Mouse (Mus musculus): ENCODE results near the gene Flt4. TPM values are rescaled to one million over a fixed set of nuclear protein-coding genes. Genes with fewer than 3 reads are reported as not detected.
A peak's percentile ranks its signal among the peaks of the same experiment; 100 is the strongest.
"Not testable (repeated sequence)": the region's sequence is repeated elsewhere in the genome, so short reads cannot be mapped to it uniquely, and the experiment has no call there.

Flt4 gene
- total RNA-seq (2021) = 15.3 and 20.1 TPM in 2 replicates
- long read RNA-seq, partial matches to known transcripts = 0 of 1 reads
- long read RNA-seq, other reads (novel, unspliced or antisense) = 1 of 1 reads

- DNase-seq = peak; percentile 60
Measured at GRCm38 (mm10) chr11:49608938-49609867, at the start of gene Flt4. Gene Flt4 (plus strand): TSS chr11:49609263.

GRCm38 (mm10) chr11:49575054-49575453, 34.0 kb upstream of the Flt4 start:
- not testable (repeated sequence) for DNase-seq

GRCm38 (mm10) chr11:49580452-49580851, 28.6 kb upstream of the Flt4 start:
- not testable (repeated sequence) for DNase-seq

- no peak for DNase-seq
Measured at GRCm38 (mm10) chr11:49590213-49590612, 18.9 kb upstream of the Flt4 start.

DNA sequence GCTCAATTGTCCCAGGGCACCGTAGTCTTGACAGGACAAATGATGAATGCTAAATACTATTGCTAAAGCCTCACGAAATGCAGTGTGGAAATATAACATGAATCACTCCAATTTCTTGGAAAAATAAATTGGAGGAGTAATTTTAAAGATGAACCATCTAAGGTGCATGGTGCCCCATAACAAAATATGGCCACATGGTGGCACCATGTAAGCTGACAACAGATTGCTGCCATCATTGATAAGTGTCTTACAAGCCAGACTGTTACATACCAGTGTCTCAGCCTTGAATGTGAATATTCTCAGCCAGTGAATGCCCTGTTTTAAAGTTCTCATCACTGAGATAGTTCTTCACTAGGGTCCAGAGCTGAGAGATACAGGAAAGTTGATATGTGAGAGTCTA, 11.9 kb upstream of the Flt4 start:
- not testable (repeated sequence) for DNase-seq

DNA sequence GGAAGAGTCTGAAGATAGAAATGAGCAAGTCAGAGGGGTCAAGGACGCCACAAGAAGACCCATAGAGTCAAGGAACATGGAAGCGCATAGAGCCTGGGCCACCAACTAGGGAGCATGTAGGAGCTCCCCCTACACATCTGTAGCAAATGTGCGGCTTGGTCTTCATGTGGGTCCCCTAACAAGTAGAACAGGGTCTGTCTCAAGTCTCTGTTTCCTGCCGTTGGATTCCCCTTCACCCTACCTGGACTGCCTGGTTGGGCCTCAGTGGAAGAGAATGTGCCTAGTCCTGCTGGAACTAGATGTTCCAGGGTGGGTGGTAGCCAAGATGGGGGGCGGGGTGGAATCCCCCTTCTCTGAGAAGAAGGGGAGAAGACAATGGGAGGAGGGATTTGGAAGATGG, 757 bp upstream of the Flt4 start:
- DNase-seq = not testable (repeated sequence)

DNA sequence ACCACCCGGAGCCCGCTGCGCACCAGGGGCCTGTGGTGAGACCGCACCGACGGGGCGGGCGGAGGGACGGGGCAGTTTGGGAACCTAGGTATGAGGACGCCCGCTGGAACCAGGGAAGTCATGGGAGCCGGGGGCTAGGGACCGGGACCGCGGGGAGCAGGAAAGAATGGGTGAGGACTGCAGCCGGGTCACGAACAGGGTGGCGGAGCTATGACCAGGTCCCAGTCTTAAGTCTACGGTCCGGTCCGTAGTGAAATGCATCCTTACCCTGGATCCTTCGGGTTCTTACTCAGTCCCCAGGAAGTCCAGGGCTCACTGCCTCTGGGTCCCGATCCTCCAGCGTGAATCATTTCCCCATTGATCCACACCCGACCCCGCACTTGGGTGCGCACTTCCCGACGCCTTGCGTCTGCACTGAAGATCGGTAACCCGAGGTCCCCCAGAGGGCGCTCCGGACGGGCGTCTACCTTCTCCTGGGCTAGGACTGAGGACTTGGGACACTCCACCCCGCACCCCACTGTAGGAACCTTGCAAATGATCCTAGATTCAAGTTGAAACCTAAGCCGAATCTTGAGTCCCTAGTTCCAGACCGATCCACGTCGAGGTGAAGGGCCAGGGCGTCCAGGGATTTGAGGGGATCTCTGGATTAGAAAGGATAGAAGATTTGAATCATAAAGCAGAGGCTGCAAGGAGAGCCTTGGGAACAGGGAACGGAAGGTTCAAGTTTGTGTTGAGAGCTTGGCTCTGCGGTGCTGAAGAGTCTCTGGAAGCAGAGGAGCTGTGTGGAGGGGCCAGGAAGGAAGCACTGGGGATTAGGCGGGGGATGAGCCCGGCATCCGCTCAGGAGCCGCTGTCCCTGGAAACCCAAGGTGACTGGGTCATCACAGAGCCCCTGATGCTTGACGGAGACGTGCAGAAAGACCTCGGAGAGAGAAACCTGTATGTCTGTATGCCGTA, 1.1 kb downstream of the Flt4 start:
- peak; percentile 58 for DNase-seq

GRCm38 (mm10) chr11:49611349-49611748, 2.3 kb downstream of the Flt4 start:
- not testable (repeated sequence) for DNase-seq

DNA sequence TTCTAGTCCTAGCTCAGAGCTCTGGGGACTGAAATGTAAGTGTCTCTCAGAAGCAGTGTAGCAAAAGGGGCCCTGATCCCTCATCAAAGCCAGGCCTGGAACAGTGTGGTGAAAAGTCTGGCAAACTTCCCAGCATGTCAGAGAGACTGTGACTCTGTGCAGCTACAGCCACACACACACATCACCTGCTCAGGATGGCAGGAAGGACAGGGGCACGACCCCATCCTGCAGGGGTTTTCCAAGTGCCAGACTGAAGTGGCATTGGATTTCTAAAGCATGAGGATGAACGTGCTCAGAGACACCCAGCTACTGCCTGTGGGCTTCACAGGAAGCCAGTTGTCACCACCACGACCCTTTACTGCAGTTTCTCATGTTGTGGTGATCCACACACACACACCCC, 3.1 kb downstream of the Flt4 start:
- DNase-seq = no peak

DNA sequence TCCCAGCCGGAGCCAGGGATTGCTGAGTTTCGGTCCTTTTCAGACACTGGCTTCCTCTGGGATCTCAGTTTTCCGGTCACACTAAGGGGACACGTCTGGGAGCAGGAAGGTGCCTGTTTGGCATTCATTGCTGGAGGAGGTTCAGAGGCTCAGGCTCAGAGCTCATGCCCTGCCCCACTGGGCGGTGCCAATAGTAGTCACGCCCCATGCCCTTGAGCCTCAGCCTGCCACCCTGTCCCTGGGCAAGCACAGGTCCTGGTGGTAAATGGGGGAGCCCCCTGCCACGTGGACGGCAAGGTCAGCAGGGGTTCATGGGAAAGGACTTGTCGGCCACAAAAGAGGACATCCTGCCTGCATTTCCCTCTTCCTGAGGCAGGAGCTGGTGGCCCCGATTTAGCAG, 4.3 kb downstream of the Flt4 start:
- peak; percentile 42 for DNase-seq

GRCm38 (mm10) chr11:49615856-49616725, 7.0 kb downstream of the Flt4 start:
- no peak for DNase-seq

GRCm38 (mm10) chr11:49618476-49618875, 9.4 kb downstream of the Flt4 start:
- no peak for DNase-seq

GRCm38 (mm10) chr11:49621953-49622352, 12.9 kb downstream of the Flt4 start:
- DNase-seq = no peak

- no peak for DNase-seq
Measured at GRCm38 (mm10) chr11:49624156-49624555, 15.1 kb downstream of the Flt4 start.

DNA sequence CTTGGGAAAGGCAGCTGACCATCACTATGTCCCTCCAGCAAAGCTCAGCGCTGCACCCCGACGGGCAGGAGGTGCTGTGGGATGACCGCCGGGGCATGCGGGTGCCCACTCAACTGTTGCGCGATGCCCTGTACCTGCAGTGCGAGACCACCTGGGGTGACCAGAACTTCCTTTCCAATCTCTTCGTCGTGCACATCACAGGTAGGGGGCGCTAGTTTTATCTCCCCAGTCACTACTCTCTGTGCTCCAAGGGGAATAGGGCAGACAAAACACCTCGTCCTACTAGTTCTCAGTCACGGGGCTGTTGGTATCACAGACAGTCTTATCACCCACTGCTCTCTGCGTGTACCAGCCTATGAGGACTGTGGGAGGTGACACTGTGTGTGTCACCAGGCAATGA, 16.8 kb downstream of the Flt4 start:
- DNase-seq = no peak

GRCm38 (mm10) chr11:49626748-49627147, 17.7 kb downstream of the Flt4 start:
- DNase-seq = no peak

DNA sequence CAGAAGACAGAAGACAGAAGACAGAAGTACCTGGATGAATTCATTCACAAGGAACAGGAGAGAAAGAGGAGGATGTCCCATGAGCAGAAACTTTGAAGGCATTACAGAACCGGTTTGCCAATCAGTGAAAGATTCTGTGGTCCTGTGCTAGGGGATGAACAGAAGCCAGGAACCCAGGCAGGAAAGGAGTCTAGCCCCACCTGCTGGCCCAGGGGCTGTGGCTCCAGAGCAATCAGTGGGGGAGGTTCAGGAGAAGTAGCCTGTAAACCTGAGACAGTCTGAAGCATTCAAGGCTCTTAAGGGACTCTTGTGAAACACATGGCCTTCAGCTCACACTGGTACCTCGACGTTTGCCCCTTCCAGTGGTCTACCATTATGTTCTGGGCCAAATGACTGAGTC, 22.1 kb downstream of the Flt4 start:
- peak; percentile 24 for DNase-seq

GRCm38 (mm10) chr11:49632256-49632655, 23.2 kb downstream of the Flt4 start:
- peak; percentile 31 for DNase-seq

DNA sequence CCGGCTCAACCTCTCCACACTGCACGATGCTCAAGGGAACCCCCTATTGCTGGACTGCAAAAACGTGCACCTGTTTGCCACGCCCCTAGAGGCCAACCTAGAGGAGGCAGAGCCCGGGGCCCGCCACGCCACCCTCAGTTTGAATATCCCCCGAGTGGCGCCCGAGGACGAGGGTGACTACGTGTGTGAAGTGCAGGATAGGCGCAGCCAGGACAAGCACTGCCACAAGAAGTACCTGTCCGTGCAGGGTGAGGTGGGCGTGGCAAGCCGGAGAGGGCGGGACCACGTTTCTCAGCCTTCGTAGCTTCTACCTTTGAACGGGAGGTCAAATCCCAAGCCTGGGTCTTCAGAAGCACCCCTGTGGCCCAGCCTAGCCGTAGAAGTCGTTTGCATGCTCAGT, 25.0 kb downstream of the Flt4 start:
- no peak for DNase-seq

DNA sequence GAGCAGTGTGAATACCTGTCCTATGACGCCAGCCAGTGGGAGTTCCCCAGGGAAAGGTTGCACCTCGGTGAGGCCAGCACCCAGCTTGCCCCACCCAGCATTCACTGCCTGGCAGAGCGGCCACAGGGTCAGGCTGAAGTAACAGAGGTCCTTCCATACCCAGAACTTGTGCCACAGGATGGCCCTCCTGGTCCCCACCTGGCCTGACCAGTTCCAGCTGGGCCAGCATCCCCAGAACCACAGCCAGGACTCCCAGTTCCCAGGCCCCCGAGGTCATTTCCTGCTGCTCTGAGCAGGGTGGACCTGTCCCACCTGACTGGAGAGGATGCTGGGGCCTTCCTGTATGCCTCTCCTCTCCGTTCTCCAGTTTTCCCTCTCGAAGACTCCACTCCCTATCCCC, 26.6 kb downstream of the Flt4 start:
- DNase-seq = no peak

- DNase-seq = no peak
Measured at GRCm38 (mm10) chr11:49636449-49636848, 27.4 kb downstream of the Flt4 start.

GRCm38 (mm10) chr11:49645677-49646076, 36.6 kb downstream of the Flt4 start:
- DNase-seq = no peak

All from adrenal gland, postnatal 25 days (tissue).